Mouse (Mus musculus) heart, embryonic 16.5 days (tissue): ENCODE measurements at regions not wholly inside any gene's neighbourhood (a gene's known extent, or its start where the extent isn't known, plus 50 kb on each side); places are given as distances from the start of the nearest gene placed in this dataset.

Experiments
- ATAC-seq: fragments of 200-750 bp; cut with Nextera tagmentation; replicated peaks from 2 replicates; pipeline ENCODE4 v1.8.0; 2017; ENCODE audit warnings: moderate number of reproducible peaks; ENCODE audit not compliant: insufficient read depth, low FRiP score; ENCODE audit errors: extremely low read depth
- H3K27ac ChIP-seq: fragments of 300-500 bp; sonication (generic); 2 replicates; pipeline ENCODE4 v1.5.1; 2014; ENCODE audit warnings: mild to moderate bottlenecking, low read length, control low read depth, moderate library complexity
- H3K27me3 ChIP-seq: fragments of 300-500 bp; sonication (generic); 2 replicates; pipeline ENCODE4 v1.6.1; 2014; ENCODE audit warnings: low read length, mixed read lengths; ENCODE audit not compliant: control insufficient read depth, insufficient read depth
- H3K36me3 ChIP-seq: fragments of 300-500 bp; sonication (generic); 2 replicates; pipeline ENCODE4 v1.6.1; 2014; ENCODE audit not compliant: control insufficient read depth, insufficient read depth
- H3K4me1 ChIP-seq: fragments of 300-500 bp; sonication (generic); 2 replicates; pipeline ENCODE4 v1.6.1; 2014; ENCODE audit warnings: low read length, mixed read lengths; ENCODE audit not compliant: control insufficient read depth, insufficient read depth
- H3K4me2 ChIP-seq: fragments of 300-500 bp; sonication (generic); 2 replicates; pipeline ENCODE4 v1.6.1; 2014; ENCODE audit warnings: low read depth, mild to moderate bottlenecking, control low read depth, low read length
- H3K4me3 ChIP-seq: fragments of 300-500 bp; sonication (generic); 2 replicates; pipeline ENCODE4 v1.5.1; 2014; ENCODE audit warnings: mild to moderate bottlenecking, control low read depth, low read length
- H3K9ac ChIP-seq: fragments of 300-500 bp; sonication (generic); 2 replicates; pipeline ENCODE4 v1.6.1; 2014; ENCODE audit warnings: low read length, control low read depth
- H3K9me3 ChIP-seq: fragments of 300-500 bp; sonication (generic); replicated peaks from 2 replicates; pipeline ENCODE4 v1.6.1; 2016; ENCODE audit warnings: low read length; ENCODE audit not compliant: control insufficient read depth
- WGBS: fragments of 180-500 bp; shearing (Covaris S2); extraction: QIAGEN DNeasy Blood & Tissue Kit; methylation state at CpG from one replicate; pipeline ENCODE4 v1.1.7; 2014; 5-methylcytosine and 5-hydroxymethylcytosine counted together

- Histone ChIP-seq H3K4me1 (peaks cover 2% of the 10 kb centered on the region), H3K27me3 (no peaks in the 10 kb centered on the region), H3K9ac (no peak overlapping the region), H3K4me3 (no peak overlapping the region), H3K36me3 (no peaks in the 10 kb centered on the region), H3K4me2 (no peak overlapping the region), H3K9me3 (no peaks in the 10 kb centered on the region), H3K27ac (no peak overlapping the region)
- WGBS = 38% methylated on average over 1 of the region's 1 CpGs
- ATAC-seq = peak; percentile 45
Observed at GRCm38 (mm10) chr1:22943995-22944394, 138.2 kb upstream of the Rims1 start.

DNA sequence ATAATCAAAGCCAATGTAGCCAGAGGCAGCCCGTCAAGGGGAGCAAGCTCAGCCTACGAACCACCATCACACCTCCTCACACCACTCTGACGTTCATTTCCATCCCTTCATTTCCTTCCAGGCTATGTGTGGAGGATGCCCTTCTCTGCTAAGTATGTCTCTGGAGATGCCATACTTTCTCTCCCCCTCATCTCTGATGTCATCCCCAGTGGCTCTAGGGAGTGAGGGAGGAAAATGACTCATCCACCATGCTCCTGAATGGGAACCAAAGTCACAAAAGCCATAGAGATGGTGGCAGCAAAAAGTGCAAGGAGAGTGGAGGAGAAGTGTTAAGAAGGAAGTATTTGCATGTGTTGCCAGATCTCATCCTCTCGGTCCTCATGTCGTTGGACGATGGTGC is 134.0 kb upstream of the Rims1 start:
- H3K9me3 ChIP-seq = no peaks in the 10 kb centered on the region
- ATAC-seq = no peak

DNA sequence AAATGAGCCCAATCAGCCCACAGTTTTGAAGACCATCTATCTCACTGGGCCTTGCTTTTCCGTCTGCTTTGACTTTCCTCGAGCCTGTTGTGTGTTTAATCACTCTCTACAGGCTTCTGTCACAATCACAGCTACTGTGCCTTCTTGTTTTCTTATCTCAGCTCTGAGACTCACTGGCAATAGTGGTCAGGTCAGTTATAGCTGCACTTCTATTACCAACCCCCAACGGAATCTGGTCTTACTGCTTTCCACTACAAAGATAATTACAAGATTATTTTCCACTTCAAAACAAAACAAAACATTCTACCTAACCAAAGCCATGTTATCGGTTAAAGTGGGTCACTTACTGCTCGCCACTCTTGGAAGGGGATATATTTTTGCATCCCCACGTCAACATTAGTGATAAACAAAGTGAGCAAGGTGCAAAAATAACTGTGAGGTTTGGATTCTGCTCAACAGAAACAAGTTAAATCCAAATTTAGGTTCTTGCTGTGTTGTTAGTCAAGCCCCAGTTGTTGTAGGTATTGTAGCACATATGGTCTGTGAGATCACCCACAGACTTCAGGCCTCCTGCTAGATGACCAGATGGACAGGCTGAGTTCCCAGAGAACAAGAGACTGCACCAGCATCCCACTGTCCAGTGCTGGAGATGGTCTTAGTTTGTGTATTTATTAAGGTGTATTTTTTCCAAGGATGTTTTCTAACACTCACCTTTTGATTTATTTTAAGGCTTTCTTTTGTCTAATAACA is 125.5 kb upstream of the Rims1 start:
- 15% methylated on average over 6 of the region's 6 CpGs for WGBS
- Histone ChIP-seq H3K27me3 (no peaks in the 10 kb centered on the region), H3K27ac (peak overlapping the region; percentile 48; the same call in 1 of the 2 replicates)

More for the DNA sequence above, 134.0 kb upstream of the Rims1 start:
- H3K9ac ChIP-seq = no peak overlapping the region
- no peak overlapping the region for H3K4me3 ChIP-seq
- peaks cover 2% of the 10 kb centered on the region for H3K4me1 ChIP-seq
- H3K27ac ChIP-seq = no peak overlapping the region
- no peaks in the 10 kb centered on the region for H3K36me3 ChIP-seq
- H3K27me3 ChIP-seq = no peaks in the 10 kb centered on the region
- 81% methylated on average over 6 of the region's 6 CpGs for WGBS
- H3K4me2 ChIP-seq = no peak overlapping the region

DNA sequence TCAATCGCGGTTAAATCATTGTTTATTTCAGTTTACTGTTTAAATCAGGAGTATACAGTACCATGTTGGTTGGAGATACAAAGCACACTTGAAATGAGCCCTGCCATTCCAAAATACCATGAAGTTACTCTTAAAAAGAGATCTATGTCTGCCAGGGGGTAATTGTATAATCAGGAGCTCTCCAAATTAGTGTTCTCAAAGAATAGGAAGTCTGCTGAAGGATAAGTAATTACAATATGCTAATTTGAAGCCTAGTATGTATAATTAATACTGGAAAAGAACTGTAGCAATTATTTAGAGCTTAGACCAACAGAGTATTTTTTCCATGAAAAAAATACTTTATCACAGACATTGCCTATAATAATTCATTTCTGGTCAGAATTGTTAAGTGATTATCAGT is 97.2 kb upstream of the Rims1 start:
- Histone ChIP-seq H3K9ac (no peak overlapping the region), H3K36me3 (no peaks in the 10 kb centered on the region), H3K27me3 (no peaks in the 10 kb centered on the region), H3K4me2 (no peak overlapping the region), H3K4me1 (no peaks in the 10 kb centered on the region), H3K9me3 (no peaks in the 10 kb centered on the region), H3K4me3 (no peak overlapping the region), H3K27ac (no peak overlapping the region)
- WGBS = 89% methylated on average over 2 of the region's 2 CpGs
- no peak for ATAC-seq

More for the DNA sequence above, 125.5 kb upstream of the Rims1 start:
- Histone ChIP-seq H3K4me3 (no peak overlapping the region), H3K4me2 (peak overlapping the region; percentile 5; the same call in 1 of the 2 replicates), H3K4me1 (peaks cover 4% of the 10 kb centered on the region; the same call in 1 of the 2 replicates), H3K36me3 (no peaks in the 10 kb centered on the region), H3K9me3 (no peaks in the 10 kb centered on the region), H3K9ac (no peak overlapping the region)
- peak; percentile 77 for ATAC-seq

DNA sequence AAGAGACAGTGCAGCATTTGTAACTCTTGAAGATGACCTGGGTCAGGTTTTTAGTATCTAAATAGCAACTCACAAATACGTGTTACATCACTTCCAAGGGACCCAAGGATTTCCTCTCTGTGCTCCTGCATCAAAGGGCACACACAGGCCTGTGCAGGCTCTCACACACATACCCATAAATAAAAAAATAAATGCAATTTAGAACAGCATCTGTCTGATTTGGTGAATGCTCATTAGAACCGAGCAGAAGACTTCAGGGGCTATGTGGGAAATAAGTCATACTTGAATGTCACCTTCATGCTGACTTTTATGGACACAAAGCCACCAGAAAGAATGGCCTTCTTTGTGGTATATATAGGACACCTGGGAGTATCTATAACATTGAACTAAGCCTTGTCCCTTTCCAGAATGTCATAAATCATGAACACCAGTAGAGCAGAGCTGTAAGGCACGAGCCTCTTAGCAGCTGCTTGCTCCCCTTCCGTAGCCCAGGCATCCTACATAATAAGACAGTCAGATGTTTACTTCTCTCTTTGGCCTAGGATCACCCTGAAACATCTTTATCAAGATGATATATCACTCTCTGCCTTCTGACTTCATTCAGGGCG is 95.3 kb upstream of the Rims1 start:
- Histone ChIP-seq H3K27ac (no peak overlapping the region), H3K4me2 (no peak overlapping the region), H3K4me3 (no peak overlapping the region), H3K9ac (no peak overlapping the region), H3K4me1 (no peaks in the 10 kb centered on the region), H3K36me3 (no peaks in the 10 kb centered on the region), H3K27me3 (no peaks in the 10 kb centered on the region), H3K9me3 (no peaks in the 10 kb centered on the region)
- ATAC-seq = no peak
- WGBS = 74% methylated on average over 5 of the region's 5 CpGs

- Histone ChIP-seq H3K4me1 (no peaks in the 10 kb centered on the region), H3K27me3 (no peaks in the 10 kb centered on the region), H3K9ac (no peak overlapping the region), H3K36me3 (no peaks in the 10 kb centered on the region), H3K27ac (no peak overlapping the region), H3K4me2 (no peak overlapping the region), H3K4me3 (no peak overlapping the region), H3K9me3 (no peaks in the 10 kb centered on the region)
- 66% methylated on average over 3 of the region's 3 CpGs for WGBS
- ATAC-seq = no peak
Observed at GRCm38 (mm10) chr1:22895099-22895498, 89.3 kb upstream of the Rims1 start.

- Histone ChIP-seq H3K4me1 (peaks cover 7% of the 10 kb centered on the region; the same call in 1 of the 2 replicates), H3K4me2 (no peak overlapping the region), H3K9me3 (no peaks in the 10 kb centered on the region), H3K36me3 (no peaks in the 10 kb centered on the region), H3K9ac (no peak overlapping the region), H3K27ac (peak overlapping the region; percentile 51), H3K4me3 (no peak overlapping the region), H3K27me3 (no peaks in the 10 kb centered on the region)
- ATAC-seq = peak; percentile 73
- 13% methylated on average over 3 of the region's 3 CpGs for WGBS
Observed at GRCm38 (mm10) chr1:22862985-22863384, 57.2 kb upstream of the Rims1 start.
